Mouse (Mus musculus) spleen, adult 2 months (tissue): ENCODE measurements around the gene Olfr497.

Experiments used
- CTCF ChIP-seq: fragments of 200-500 bp; IDR thresholded peaks from 2 replicates; pipeline ENCODE4 v1.5.1; 2011; ENCODE audit warnings: mild to moderate bottlenecking, inconsistent platforms; ENCODE audit not compliant: insufficient read depth, insufficient read length, insufficient replicate concordance; ENCODE audit errors: extremely low read depth
- POLR2A ChIP-seq: fragments of 200-500 bp; IDR thresholded peaks from 2 replicates; pipeline ENCODE4 v1.6.1; 2011; ENCODE audit warnings: low read depth, low read length, inconsistent platforms

GRCm38 (mm10) chr7:108392867-108393266 is 27.4 kb upstream of the Olfr497 start, which contains the start of gene Olfr495:
- TF ChIP-seq CTCF (no peak), POLR2A (no peak)
